Mouse (Mus musculus): ENCODE measurements around the gene Cdc7. TPM values are rescaled to one million over a fixed set of nuclear protein-coding genes. Genes with fewer than 3 reads are reported as not detected.

Gene Cdc7
- total and polyA plus RNA-seq, 2 experiments: 0.26 to 0.28 TPM

DNA sequence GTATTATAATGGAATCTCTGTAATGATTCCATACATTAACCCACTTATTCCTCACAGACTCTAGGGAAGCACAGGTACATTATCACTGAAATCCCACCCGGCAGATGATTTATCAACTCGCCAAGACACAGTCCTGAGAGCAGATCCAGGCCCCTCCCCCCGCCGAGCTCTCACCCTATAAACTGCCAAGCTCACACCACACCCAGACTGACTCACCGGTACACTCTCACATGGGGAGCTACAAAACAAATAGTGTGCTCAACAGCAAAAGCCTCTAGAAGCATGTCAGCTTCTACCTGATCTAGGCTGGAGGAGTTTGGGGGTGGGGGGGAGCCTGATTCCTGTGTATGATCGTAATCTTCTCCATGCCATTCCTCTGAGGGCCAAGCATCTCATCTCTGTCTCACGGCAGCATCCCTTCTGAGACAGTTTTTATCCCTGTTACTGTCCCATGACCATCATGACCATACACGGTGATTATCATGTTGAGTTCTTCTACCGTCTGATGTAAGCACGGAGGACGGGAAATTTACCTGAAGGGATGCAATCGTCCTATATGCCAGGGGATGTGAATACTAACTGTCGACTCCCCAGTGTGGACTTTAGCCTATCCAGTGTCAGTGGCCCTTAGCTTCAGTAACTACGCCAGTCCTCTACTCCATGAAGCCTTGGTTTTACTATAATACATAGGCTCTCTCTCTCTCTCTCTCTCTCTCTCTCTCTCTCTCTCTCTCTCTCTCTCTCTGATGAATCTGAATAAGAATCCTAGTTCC is 57.4 kb downstream of the Cdc7 start:
- Histone ChIP-seq H3K27ac (replicated peaks; ENCODE audit: insufficient read depth, low read depth, low read length) (no peak overlapping the region), H3K4me3 (ENCODE audit: insufficient read depth, low read depth, low read length) (no peak overlapping the region), H3K9ac (ENCODE audit: low read depth, low read length) (no peak overlapping the region), H3K27me3 (ENCODE audit: control insufficient read depth, insufficient read depth, low read length) (no peaks in the 10 kb centered on the region), H3K4me1 (ENCODE audit: control insufficient read depth, insufficient read depth, low read length) (no peaks in the 10 kb centered on the region), H3K36me3 (ENCODE audit: control insufficient read depth, insufficient read depth, low read length) (no peaks in the 10 kb centered on the region), H3K79me2 (ENCODE audit: control insufficient read depth, insufficient read depth, low read length) (no peaks in the 10 kb centered on the region)
- 84% methylated on average over 14 of the region's 14 CpGs for WGBS
- no peak for DNase-seq (ENCODE audit: extremely low read depth, low read depth, low spot score)
- no peak for TF ChIP-seq POLR2A (IDR thresholded peaks at IDR 0.05; ENCODE audit: extremely low read depth, insufficient read depth, low read length)
- no peak for TF ChIP-seq CTCF (IDR thresholded peaks at IDR 0.05; ENCODE audit: low read depth, low read length)

DNA sequence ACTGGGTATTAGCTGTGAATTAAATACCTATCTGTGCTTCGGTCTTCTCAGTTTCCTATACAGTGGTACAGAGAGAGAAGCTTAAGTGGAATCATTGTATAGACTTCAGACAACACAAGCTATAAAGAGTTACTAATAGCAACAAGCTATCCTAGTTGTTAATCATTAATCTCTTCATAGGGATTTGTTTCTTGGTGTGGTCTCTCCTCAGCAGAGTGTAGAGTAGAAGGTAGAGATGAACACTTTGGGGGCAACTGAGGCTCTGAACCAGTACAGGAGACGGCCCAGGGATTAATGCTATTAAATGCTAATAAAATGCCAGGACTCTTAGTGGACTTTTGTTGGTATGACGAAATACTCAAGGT is 57.9 kb downstream of the Cdc7 start:
- Histone ChIP-seq H3K79me2 (ENCODE audit: control insufficient read depth, insufficient read depth, low read length) (no peaks in the 10 kb centered on the region), H3K27me3 (ENCODE audit: control insufficient read depth, insufficient read depth, low read length) (no peaks in the 10 kb centered on the region), H3K27ac (replicated peaks; ENCODE audit: insufficient read depth, low read depth, low read length) (no peak overlapping the region), H3K4me1 (ENCODE audit: control insufficient read depth, insufficient read depth, low read length) (no peaks in the 10 kb centered on the region), H3K9ac (ENCODE audit: low read depth, low read length) (no peak overlapping the region), H3K4me3 (ENCODE audit: insufficient read depth, low read depth, low read length) (no peak overlapping the region), H3K36me3 (ENCODE audit: control insufficient read depth, insufficient read depth, low read length) (no peaks in the 10 kb centered on the region)
- TF ChIP-seq CTCF (IDR thresholded peaks at IDR 0.05; ENCODE audit: low read depth, low read length): no peak
- TF ChIP-seq POLR2A (IDR thresholded peaks at IDR 0.05; ENCODE audit: extremely low read depth, insufficient read depth, low read length): no peak
- DNase-seq (ENCODE audit: extremely low read depth, low read depth, low spot score): no peak
- WGBS: 83% methylated on average over 3 of the region's 3 CpGs

DNA sequence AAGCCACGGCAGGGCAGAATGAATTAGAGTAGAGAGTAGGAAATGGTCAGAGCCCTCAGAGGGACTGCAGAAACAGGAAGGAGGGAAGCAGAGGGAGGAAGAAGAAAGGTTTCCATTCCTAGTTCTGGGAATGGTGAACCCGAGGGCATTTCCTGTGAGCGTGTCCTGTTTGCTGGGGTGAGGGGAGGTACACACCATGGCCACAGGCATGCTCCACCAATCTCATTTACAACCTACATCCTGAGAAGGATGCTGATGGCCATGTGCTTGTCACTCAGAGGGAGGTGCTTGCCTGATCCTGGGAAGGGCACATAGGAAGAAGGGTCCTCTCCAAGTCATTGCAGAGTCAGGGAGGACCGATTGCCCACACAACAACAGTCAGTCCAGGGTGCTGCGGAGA is 59.8 kb downstream of the Cdc7 start:
- no peak for DNase-seq (ENCODE audit: extremely low read depth, low read depth, low spot score)
- Histone ChIP-seq H3K79me2 (ENCODE audit: control insufficient read depth, insufficient read depth, low read length) (no peaks in the 10 kb centered on the region), H3K27ac (replicated peaks; ENCODE audit: insufficient read depth, low read depth, low read length) (no peak overlapping the region), H3K27me3 (ENCODE audit: control insufficient read depth, insufficient read depth, low read length) (no peaks in the 10 kb centered on the region), H3K4me3 (ENCODE audit: insufficient read depth, low read depth, low read length) (no peak overlapping the region), H3K9ac (ENCODE audit: low read depth, low read length) (no peak overlapping the region), H3K36me3 (ENCODE audit: control insufficient read depth, insufficient read depth, low read length) (no peaks in the 10 kb centered on the region), H3K4me1 (ENCODE audit: control insufficient read depth, insufficient read depth, low read length) (no peaks in the 10 kb centered on the region)
- TF ChIP-seq CTCF (IDR thresholded peaks at IDR 0.05; ENCODE audit: low read depth, low read length): no peak
- TF ChIP-seq POLR2A (IDR thresholded peaks at IDR 0.05; ENCODE audit: extremely low read depth, insufficient read depth, low read length): no peak
- 67% methylated on average over 5 of the region's 5 CpGs for WGBS

DNA sequence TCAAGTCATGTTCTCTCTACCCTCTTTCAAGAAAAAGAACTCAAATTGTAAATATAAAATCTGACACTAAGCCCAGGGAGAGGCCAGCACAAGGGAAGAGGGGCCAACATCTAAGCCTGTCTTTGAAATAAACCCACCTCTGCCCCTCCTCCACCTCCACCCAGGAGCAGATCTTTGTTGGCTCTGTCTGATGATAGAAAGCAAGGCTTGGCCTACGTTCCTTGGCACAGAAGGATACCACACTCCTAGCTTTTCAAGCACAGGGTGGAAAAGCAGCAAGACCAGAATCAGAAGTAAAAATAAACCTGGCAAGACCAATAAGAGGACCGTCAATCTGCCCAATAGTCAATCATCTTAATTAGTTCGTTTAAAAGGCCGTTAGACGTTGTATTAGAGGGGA is 61.2 kb downstream of the Cdc7 start:
- Histone ChIP-seq H3K4me1 (ENCODE audit: control insufficient read depth, insufficient read depth, low read length) (no peaks in the 10 kb centered on the region), H3K79me2 (ENCODE audit: control insufficient read depth, insufficient read depth, low read length) (no peaks in the 10 kb centered on the region), H3K36me3 (ENCODE audit: control insufficient read depth, insufficient read depth, low read length) (no peaks in the 10 kb centered on the region), H3K9ac (ENCODE audit: low read depth, low read length) (no peak overlapping the region), H3K4me3 (ENCODE audit: insufficient read depth, low read depth, low read length) (no peak overlapping the region), H3K27me3 (ENCODE audit: control insufficient read depth, insufficient read depth, low read length) (no peaks in the 10 kb centered on the region), H3K27ac (replicated peaks; ENCODE audit: insufficient read depth, low read depth, low read length) (0 out of 2 replicates have a peak overlapping the region, but pooled peaks have one; percentile 7)
- DNase-seq (ENCODE audit: extremely low read depth, low read depth, low spot score): no peak
- TF ChIP-seq CTCF (IDR thresholded peaks at IDR 0.05; ENCODE audit: low read depth, low read length) (no peak), POLR2A (IDR thresholded peaks at IDR 0.05; ENCODE audit: extremely low read depth, insufficient read depth, low read length) (no peak)
- 85% methylated on average over 5 of the region's 5 CpGs for WGBS

DNA sequence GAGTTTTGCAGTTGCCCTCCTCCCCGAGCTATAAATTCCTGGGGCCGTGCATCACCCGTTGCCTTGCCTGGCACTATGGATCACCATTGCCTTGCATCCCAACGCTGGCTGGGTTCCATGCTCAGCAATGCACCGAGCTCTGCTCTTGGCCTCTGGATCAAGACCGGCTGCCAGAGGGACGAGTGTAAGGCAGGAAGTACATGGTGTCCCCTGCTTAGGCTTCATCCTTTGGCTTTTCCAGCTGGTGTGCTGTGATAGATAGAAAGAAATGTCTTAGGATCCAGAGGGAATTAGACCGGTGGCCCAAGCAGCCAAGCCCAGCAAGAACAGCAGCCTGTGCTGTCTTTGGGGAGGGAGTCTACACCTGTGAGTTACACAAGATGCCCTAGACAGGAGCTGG is 61.7 kb downstream of the Cdc7 start:
- Histone ChIP-seq H3K79me2 (ENCODE audit: control insufficient read depth, insufficient read depth, low read length) (no peaks in the 10 kb centered on the region), H3K27ac (replicated peaks; ENCODE audit: insufficient read depth, low read depth, low read length) (peak overlapping the region; percentile 27; the same call in 1 of the 2 replicates), H3K4me1 (ENCODE audit: control insufficient read depth, insufficient read depth, low read length) (no peaks in the 10 kb centered on the region), H3K36me3 (ENCODE audit: control insufficient read depth, insufficient read depth, low read length) (no peaks in the 10 kb centered on the region), H3K9ac (ENCODE audit: low read depth, low read length) (no peak overlapping the region), H3K27me3 (ENCODE audit: control insufficient read depth, insufficient read depth, low read length) (no peaks in the 10 kb centered on the region), H3K4me3 (ENCODE audit: insufficient read depth, low read depth, low read length) (no peak overlapping the region)
- TF ChIP-seq CTCF (IDR thresholded peaks at IDR 0.05; ENCODE audit: low read depth, low read length) (no peak), POLR2A (IDR thresholded peaks at IDR 0.05; ENCODE audit: extremely low read depth, insufficient read depth, low read length) (no peak)
- 81% methylated on average over 8 of the region's 8 CpGs for WGBS
- peak; percentile 36 for DNase-seq (ENCODE audit: extremely low read depth, low read depth, low spot score)

DNA sequence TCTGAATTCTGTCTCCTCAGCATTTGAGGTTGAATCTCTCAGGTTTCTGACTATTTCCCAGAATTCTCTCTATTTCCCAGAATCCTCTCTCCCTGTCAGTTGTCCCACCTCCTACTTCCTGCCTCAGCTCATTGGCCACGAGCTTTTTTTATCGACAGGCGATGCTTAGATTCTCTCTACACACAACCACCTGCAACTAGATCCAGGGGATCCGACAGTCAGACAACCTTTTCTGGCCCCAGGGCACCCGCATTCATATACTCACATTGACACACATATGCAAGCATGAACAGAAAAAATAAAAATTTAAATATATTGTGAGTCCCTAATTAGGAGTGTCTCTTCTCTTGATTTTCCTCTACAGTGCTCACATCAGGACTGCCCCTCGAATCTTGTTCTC is 63.5 kb downstream of the Cdc7 start:
- 90% methylated on average over 6 of the region's 6 CpGs for WGBS
- Histone ChIP-seq H3K79me2 (ENCODE audit: control insufficient read depth, insufficient read depth, low read length) (no peaks in the 10 kb centered on the region), H3K27me3 (ENCODE audit: control insufficient read depth, insufficient read depth, low read length) (no peaks in the 10 kb centered on the region), H3K36me3 (ENCODE audit: control insufficient read depth, insufficient read depth, low read length) (no peaks in the 10 kb centered on the region), H3K4me1 (ENCODE audit: control insufficient read depth, insufficient read depth, low read length) (no peaks in the 10 kb centered on the region), H3K27ac (replicated peaks; ENCODE audit: insufficient read depth, low read depth, low read length) (no peak overlapping the region), H3K4me3 (ENCODE audit: insufficient read depth, low read depth, low read length) (no peak overlapping the region), H3K9ac (ENCODE audit: low read depth, low read length) (no peak overlapping the region)
- TF ChIP-seq CTCF (IDR thresholded peaks at IDR 0.05; ENCODE audit: low read depth, low read length) (no peak), POLR2A (IDR thresholded peaks at IDR 0.05; ENCODE audit: extremely low read depth, insufficient read depth, low read length) (no peak)
- DNase-seq (ENCODE audit: extremely low read depth, low read depth, low spot score): no peak

All from liver, adult 2 months (tissue).